Mouse (Mus musculus): Measurements from ENCODE around the gene Ahnak2.

- TF ChIP-seq POLR2A (IDR thresholded peaks at IDR 0.05; ENCODE audit: control insufficient read depth, extremely low read depth, insufficient read depth, low read length, poor library complexity) (no peak), CTCF (IDR thresholded peaks at IDR 0.05; ENCODE audit: borderline replicate concordance, control insufficient read depth, extremely low read depth, insufficient read depth, low read length, poor library complexity) (no peak)
These were observed 56.7 kb downstream of the Ahnak2 start for GRCm38 (mm10) chr12:112745716-112746115.

Measured in thymus, adult 2 months (tissue).